Mouse (Mus musculus) heart, adult 2 months (tissue): ENCODE data around the gene Esp23.

Experiments used
- CTCF ChIP-seq: fragments of 200-600 bp; IDR thresholded peaks from 2 replicates; pipeline ENCODE4 v1.8.1; 2022; ENCODE audit warnings: antibody characterized with exemption, mild to moderate bottlenecking, moderate library complexity
- EP300 ChIP-seq: fragments of 200-500 bp; IDR thresholded peaks from 2 replicates; pipeline ENCODE4 v1.6.1; 2011; ENCODE audit warnings: low read depth, low read length, control low read depth; ENCODE audit not compliant: insufficient read depth
- POLR2A ChIP-seq: fragments of 200-500 bp; IDR thresholded peaks from 2 replicates; pipeline ENCODE4 v1.6.1; 2011; ENCODE audit warnings: mild to moderate bottlenecking, low read depth, low read length, control low read depth; ENCODE audit not compliant: insufficient read depth

DNA sequence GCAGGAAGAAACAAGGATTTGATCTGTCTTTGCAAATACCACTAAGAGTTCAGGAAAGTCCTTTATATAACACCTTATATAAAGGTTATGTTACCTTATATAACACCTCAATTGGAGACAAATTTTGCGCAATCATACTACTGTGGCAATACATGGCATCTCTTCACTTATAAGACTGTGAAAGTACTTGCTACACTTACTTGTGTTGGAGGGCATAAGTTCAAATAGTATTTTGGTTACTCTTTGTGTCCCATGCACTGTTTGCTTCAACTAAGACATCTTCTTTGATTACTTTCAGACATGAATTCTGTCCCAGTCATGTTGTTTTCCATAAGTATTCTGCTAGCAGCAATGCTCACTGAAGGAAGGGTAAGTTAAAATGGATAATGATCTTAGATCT is 18.2 kb upstream of the Esp23 start, which contains the start of gene Esp22:
- no peak for TF ChIP-seq CTCF
- no peak for TF ChIP-seq POLR2A
- no peak for TF ChIP-seq EP300
